ENCODE assay signal across 30 mouse cellular contexts in the genomic region with DNA sequence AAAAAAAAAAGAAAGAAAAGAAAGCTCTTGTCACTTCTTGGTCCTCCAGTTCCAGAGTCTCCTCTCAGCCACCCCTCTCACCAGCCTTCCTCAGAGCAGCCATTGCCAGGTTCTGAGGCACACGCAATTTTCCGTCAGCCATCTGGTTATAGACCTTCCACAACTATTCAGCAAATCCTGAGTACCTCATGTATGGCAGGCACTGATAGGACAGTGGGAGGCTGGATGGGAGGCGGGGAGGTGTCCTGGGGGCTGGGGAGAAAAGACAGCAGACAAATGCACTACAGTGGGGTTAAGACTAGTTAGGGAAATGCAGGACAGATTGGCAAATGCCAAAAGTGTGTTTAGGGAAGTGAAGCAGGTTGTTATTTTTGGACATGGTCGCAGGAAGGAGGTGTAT. TPM values are rescaled to one million over a fixed set of nuclear protein-coding genes. Genes with fewer than 3 reads are reported as not detected.
DNase-seq lines count a peak whose midpoint lies in the region; ATAC-seq and TF ChIP-seq lines count a peak whose summit lies in the region.
"Had no signal": no experiment of that assay in that cellular context is flagged by ENCODE, and none has a peak within 500 bp of the region (broad histone marks: within the 10 kb centered on the region; RNA-seq: fewer than 3 reads in every experiment).

No protein-coding gene starts in this region.

- WGBS in liver, embryonic 12.5 days (ENCODE audit: insufficient replicate concordance), result 19% methylated on average over 4 of the region's 4 CpGs
- 47% methylated on average over 4 of the region's 4 CpGs for WGBS in liver, postnatal 0 days (ENCODE audit: insufficient replicate concordance)

- no peaks in the 10 kb centered on the region for H3K9me3 ChIP-seq in liver, embryonic 12.5 days (replicated peaks)
- H3K9me3 ChIP-seq in liver, postnatal 0 days (ENCODE audit: low read length), result no peaks in the 10 kb centered on the region
- H3K9me3 ChIP-seq: forebrain, embryonic 10.5 days; forebrain, embryonic 13.5 days; G1E; heart, embryonic 12.5 days; heart, embryonic 15.5 days; hindbrain, embryonic 10.5 days; hindbrain, embryonic 13.5 days had no signal

- H3K4me3 ChIP-seq in liver, embryonic 12.5 days, result no peak overlapping the region
- H3K4me3 ChIP-seq in liver, postnatal 0 days (ENCODE audit: low read depth, low read length), result no peak overlapping the region
- H3K4me3 ChIP-seq: forebrain, embryonic 10.5 days; forebrain, embryonic 13.5 days; heart, embryonic 12.5 days; heart, embryonic 15.5 days; hindbrain, embryonic 10.5 days; hindbrain, embryonic 13.5 days had no signal

- no peaks in the 10 kb centered on the region for H3K36me3 ChIP-seq in liver, embryonic 12.5 days
- H3K36me3 ChIP-seq in liver, postnatal 0 days (replicated peaks; ENCODE audit: insufficient read depth, low read length), result no peaks in the 10 kb centered on the region
- H3K36me3 ChIP-seq: forebrain, embryonic 10.5 days; heart, embryonic 12.5 days; heart, embryonic 15.5 days; hindbrain, embryonic 10.5 days; hindbrain, embryonic 13.5 days had no signal

- no peak for TF ChIP-seq EP300 in liver, postnatal 0 days (IDR thresholded peaks at IDR 0.05; ENCODE audit: low read depth)

- peak overlapping the region; percentile 25; the same call in 1 of the 2 replicates for H3K27ac ChIP-seq in liver, embryonic 12.5 days
- no peak overlapping the region for H3K27ac ChIP-seq in liver, postnatal 0 days (ENCODE audit: low read depth)
- H3K27ac ChIP-seq: forebrain, embryonic 10.5 days; forebrain, embryonic 13.5 days; heart, embryonic 15.5 days; hindbrain, embryonic 10.5 days; hindbrain, embryonic 13.5 days had no signal

- ATAC-seq in liver, embryonic 12.5 days, result peak; percentile 53
- no peak for ATAC-seq in liver, postnatal 0 days
- peak; percentile 60 for ATAC-seq in granulocyte monocyte progenitor cell, adult 5-6 weeks (replicated peaks; ENCODE audit: poor library complexity, severe bottlenecking)
- peak; percentile 32 for ATAC-seq in megakaryocyte progenitor cell, adult 5-6 weeks (replicated peaks; ENCODE audit: poor library complexity)
- ATAC-seq: forebrain, embryonic 13.5 days; forebrain, embryonic 16.5 days; hindbrain, embryonic 16.5 days had no signal

- no peaks in the 10 kb centered on the region for H3K27me3 ChIP-seq in liver, embryonic 12.5 days (replicated peaks)
- no peaks in the 10 kb centered on the region for H3K27me3 ChIP-seq in liver, postnatal 0 days (ENCODE audit: insufficient read depth, low read length)
- H3K27me3 ChIP-seq: CH12.LX had no signal

- no peak for DNase-seq in liver, postnatal 0 days
- no peak for DNase-seq in embryo, embryonic 9.5 days (ENCODE audit: extremely low spot score)
- no peak for DNase-seq in thymus, adult 18-20 months
- DNase-seq: adrenal gland, adult 2 months; adrenal gland, postnatal 14 days; B cell, adult 2 months; cerebellum, adult 11 months; cerebellum, adult 2 months; cerebellum, adult 9-11 months; cerebellum, postnatal 25 days; embryo, embryonic 11 days; gastrocnemius, postnatal 10 days; gastrocnemius, postnatal 36 days; heart, adult 11 months; heart, postnatal 10 days; heart, postnatal 36 days had no signal

- H3K4me1 ChIP-seq in liver, embryonic 12.5 days, result peaks cover 79% of the 10 kb centered on the region
- peaks cover 35% of the 10 kb centered on the region for H3K4me1 ChIP-seq in liver, postnatal 0 days (ENCODE audit: insufficient read depth)

- H3K4me2 ChIP-seq in liver, embryonic 12.5 days, result peak overlapping the region; percentile 26
- H3K4me2 ChIP-seq in liver, postnatal 0 days (ENCODE audit: low read depth, low read length), result no peak overlapping the region
- H3K4me2 ChIP-seq: forebrain, embryonic 13.5 days; heart, embryonic 12.5 days; heart, embryonic 15.5 days; hindbrain, embryonic 13.5 days had no signal

- H3K9ac ChIP-seq in liver, embryonic 12.5 days, result peak overlapping the region; percentile 25
- H3K9ac ChIP-seq in liver, postnatal 0 days (replicated peaks), result no peak overlapping the region
- H3K9ac ChIP-seq: forebrain, embryonic 13.5 days; heart, embryonic 12.5 days; heart, embryonic 15.5 days; hindbrain, embryonic 13.5 days had no signal

- no peak for TF ChIP-seq CTCF in liver, postnatal 0 days (IDR thresholded peaks at IDR 0.05; ENCODE audit: low read depth)

RNA-seq across cellular contexts. Expression of gene Supt4a, which starts 25.2 kb away (rescaled TPM):
- 207 and 209 TPM in 2 replicates for polyA plus RNA-seq in liver, embryonic 12.5 days (2016; fragmentation: Nextera tagmentation; extraction: Ambion mirVana)
- polyA plus RNA-seq in liver, postnatal 0 days (2015; fragmentation: Nextera tagmentation; extraction: Ambion mirVana), result 114 and 120 TPM in 2 replicates
- total RNA-seq in granulocyte monocyte progenitor cell, adult 5-6 weeks (2014; fragmentation: Nextera tagmentation), result 130 and 136 TPM in 2 replicates
- 58.6 and 81.1 TPM in 2 replicates for total RNA-seq in granulocyte monocyte progenitor cell, adult 5-6 weeks (2017)
- 147 and 161 TPM in 2 replicates for total RNA-seq in megakaryocyte progenitor cell, adult 5-6 weeks (2015)
- total RNA-seq in megakaryocyte progenitor cell, adult 5-6 weeks (2017), result 52.8 and 63.7 TPM in 2 replicates

RNA-seq across cellular contexts. Expression of gene Tspoap1, which starts 48.2 kb away (rescaled TPM):
- polyA plus RNA-seq in liver, embryonic 12.5 days (2016; fragmentation: Nextera tagmentation; extraction: Ambion mirVana), result 5.9 and 6.2 TPM in 2 replicates
- 0.59 and 1.2 TPM in 2 replicates for polyA plus RNA-seq in liver, postnatal 0 days (2015; fragmentation: Nextera tagmentation; extraction: Ambion mirVana)
- total RNA-seq in granulocyte monocyte progenitor cell, adult 5-6 weeks (2014; fragmentation: Nextera tagmentation), result 100 and 132 TPM in 2 replicates
- 51.8 and 56.2 TPM in 2 replicates for total RNA-seq in granulocyte monocyte progenitor cell, adult 5-6 weeks (2017)
- total RNA-seq in megakaryocyte progenitor cell, adult 5-6 weeks (2015), result 34.1 and 38.5 TPM in 2 replicates
- 47.0 and 66.4 TPM in 2 replicates for total RNA-seq in megakaryocyte progenitor cell, adult 5-6 weeks (2017)
- total RNA-seq: gastrocnemius, adult 18-20 months had no signal

RNA-seq across cellular contexts. Expression of gene Rnf43, which starts 49.7 kb away (rescaled TPM):
- polyA plus RNA-seq in liver, embryonic 12.5 days (2016; fragmentation: Nextera tagmentation; extraction: Ambion mirVana), result 5.3 and 6.9 TPM in 2 replicates
- polyA plus RNA-seq in liver, postnatal 0 days (2015; fragmentation: Nextera tagmentation; extraction: Ambion mirVana), result 4.2 and 5.8 TPM in 2 replicates
- 4.5 and 16.1 TPM in 2 replicates for total RNA-seq in granulocyte monocyte progenitor cell, adult 5-6 weeks (2014; fragmentation: Nextera tagmentation)
- 4.2 and 6.7 TPM in 2 replicates for total RNA-seq in granulocyte monocyte progenitor cell, adult 5-6 weeks (2017)
- 3.0 and 5.1 TPM in 2 replicates for total RNA-seq in megakaryocyte progenitor cell, adult 5-6 weeks (2015)
- total RNA-seq in megakaryocyte progenitor cell, adult 5-6 weeks (2017), result 2.2 and 3.0 TPM in 2 replicates
